Mouse (Mus musculus): ENCODE results near the gene Ccdc88b.

DNA sequence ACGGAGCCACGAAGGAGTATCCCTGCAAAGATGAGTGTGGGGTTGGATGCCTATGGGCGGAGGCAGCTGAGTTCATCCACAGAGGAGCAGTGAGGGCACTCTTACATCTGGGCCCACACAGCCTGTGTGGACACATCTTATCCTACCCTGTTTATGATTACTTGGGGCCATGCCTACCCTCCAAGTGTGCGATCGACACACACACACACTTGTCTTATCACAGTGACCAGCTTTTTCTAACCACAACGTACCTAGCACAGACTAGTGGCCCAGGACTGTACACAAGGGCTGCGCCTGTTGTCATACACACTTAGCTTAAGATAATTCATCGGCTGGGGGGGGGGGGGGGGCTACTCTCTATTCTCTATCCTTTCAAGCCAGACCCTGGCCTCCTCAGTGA is 25.6 kb downstream of the Ccdc88b start:
- no peak for TF ChIP-seq CTCF (IDR thresholded peaks at IDR 0.05; ENCODE audit: borderline replicate concordance, insufficient read depth, low read depth, low read length)
- TF ChIP-seq POLR2A (IDR thresholded peaks at IDR 0.05; ENCODE audit: borderline replicate concordance, insufficient read depth, low read length): no peak
